Mouse (Mus musculus) liver, embryonic 15.5 days (tissue): Measurements from ENCODE around the gene Tmem30a. TPM values are rescaled to one million over a fixed set of nuclear protein-coding genes. Genes with fewer than 3 reads are reported as not detected.
A peak's percentile ranks its signal among the peaks of the same experiment; 100 is the strongest.

Experiments
- ATAC-seq: fragments of 200-750 bp; cut with Nextera tagmentation; 2 replicates; pipeline ENCODE4 v1.8.0; 2017; ENCODE audit warnings: moderate number of reproducible peaks, mild to moderate bottlenecking, moderate library complexity; ENCODE audit not compliant: insufficient read depth
- H3K27ac ChIP-seq: fragments of 300-500 bp; sonication (generic); replicated peaks from 2 replicates; pipeline ENCODE4 v1.5.1; 2015; ENCODE audit warnings: mild to moderate bottlenecking, inconsistent platforms
- H3K27me3 ChIP-seq: fragments of 300-500 bp; sonication (generic); 2 replicates; pipeline ENCODE4 v1.6.1; 2015; ENCODE audit warnings: mild to moderate bottlenecking, inconsistent platforms
- H3K36me3 ChIP-seq: fragments of 300-500 bp; sonication (generic); replicated peaks from 2 replicates; pipeline ENCODE4 v1.6.1; 2015; ENCODE audit warnings: moderate library complexity, mild to moderate bottlenecking, inconsistent platforms
- H3K4me1 ChIP-seq: fragments of 300-500 bp; sonication (generic); replicated peaks from 2 replicates; pipeline ENCODE4 v1.6.1; 2015; ENCODE audit warnings: inconsistent platforms
- H3K4me2 ChIP-seq: fragments of 300-500 bp; sonication (generic); 2 replicates; pipeline ENCODE4 v1.6.1; 2015; ENCODE audit warnings: moderate library complexity, mild to moderate bottlenecking, inconsistent platforms
- H3K4me3 ChIP-seq: fragments of 300-500 bp; sonication (generic); replicated peaks from 2 replicates; pipeline ENCODE4 v1.5.1; 2015; ENCODE audit warnings: mild to moderate bottlenecking, inconsistent platforms
- H3K9ac ChIP-seq: fragments of 300-500 bp; sonication (generic); 2 replicates; pipeline ENCODE4 v1.6.1; 2015; ENCODE audit warnings: moderate library complexity, mild to moderate bottlenecking, inconsistent platforms
- H3K9me3 ChIP-seq: fragments of 300-500 bp; sonication (generic); replicated peaks from 2 replicates; pipeline ENCODE4 v1.6.1; 2016; ENCODE audit warnings: inconsistent platforms
- WGBS: fragments of 180-500 bp; shearing (Covaris S2); methylation state at CpG from one replicate; pipeline ENCODE4 v1.1.7; 2015; ENCODE audit warnings: mixed read lengths; ENCODE audit not compliant: insufficient replicate concordance; 5-methylcytosine and 5-hydroxymethylcytosine counted together
- polyA plus RNA-seq: library from polyadenylated mRNA; unstranded; fragments of >200 nt; fragmentation: Nextera tagmentation; extraction: Ambion mirVana; gene quantifications from 2 replicates; pipeline ENCODE4 v1.2.1, GENCODE M21; 2015

Gene Tmem30a
- polyA plus RNA-seq: 36.4 and 36.6 TPM in 2 replicates

DNA sequence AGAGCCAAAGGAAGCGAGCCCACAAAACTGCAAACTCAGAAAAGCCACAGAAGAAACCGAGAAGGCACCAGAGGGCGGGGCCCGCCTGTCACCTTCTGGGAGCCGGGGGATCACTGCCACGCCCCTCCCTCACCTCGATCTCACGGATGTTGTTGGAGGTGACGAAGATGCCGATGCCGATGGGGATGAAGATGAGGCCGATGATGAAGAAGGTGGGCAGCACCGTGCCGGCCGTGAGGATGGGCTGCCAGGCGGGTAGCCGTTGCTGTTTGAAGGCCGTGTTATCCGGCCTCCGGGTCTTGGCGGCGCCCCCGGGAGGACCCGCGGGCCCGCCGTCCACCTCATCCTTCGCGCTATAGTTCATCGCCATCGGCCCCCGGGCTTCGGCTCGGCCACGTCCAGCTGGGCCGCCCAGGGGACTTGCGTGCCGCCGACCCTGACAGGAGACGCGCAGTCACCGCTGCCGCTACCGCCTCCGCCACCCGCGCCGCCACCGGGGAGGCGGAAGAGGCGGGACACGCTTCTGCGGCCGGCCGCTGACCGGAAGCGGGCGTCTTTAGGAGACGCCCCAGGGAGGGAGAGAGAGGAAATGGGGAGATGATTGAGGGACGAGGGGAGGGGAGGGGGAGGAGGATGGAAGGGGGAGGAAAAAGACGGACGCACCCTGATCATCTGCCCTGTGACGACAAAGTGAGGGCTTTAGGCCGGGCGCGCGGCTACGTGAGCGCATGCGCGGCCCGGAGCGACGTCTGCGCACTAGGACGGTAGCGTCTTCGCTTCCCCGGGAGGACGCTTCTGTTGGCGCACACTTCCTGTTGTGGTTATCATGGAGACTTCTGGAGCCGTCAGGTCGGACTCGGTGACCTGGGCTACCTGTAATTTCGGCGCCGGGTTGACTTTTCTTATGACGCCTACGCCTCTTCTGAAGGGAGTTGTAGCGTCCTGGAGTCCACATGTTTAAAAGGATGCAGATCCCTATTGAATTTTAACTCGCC is at the start of gene Tmem30a:
Gene Tmem30a (minus strand): TSS at position 667 of the 995 bp plus-strand sequence.
- Histone ChIP-seq H3K4me1 (peaks cover 22% of the 10 kb centered on the region), H3K4me3 (peak within 1 kb of the TSS; percentile 98), H3K9ac (peak within 1 kb of the TSS; percentile 87), H3K36me3 (no peaks in the 10 kb centered on the region), H3K4me2 (peak within 1 kb of the TSS; percentile 77), H3K27ac (peak within 1 kb of the TSS; percentile 95), H3K9me3 (no peaks in the 10 kb centered on the region), H3K27me3 (no peaks in the 10 kb centered on the region)
- peak; percentile 94 for ATAC-seq
- WGBS: under 1% methylated on average over 89 of the region's 91 CpGs

DNA sequence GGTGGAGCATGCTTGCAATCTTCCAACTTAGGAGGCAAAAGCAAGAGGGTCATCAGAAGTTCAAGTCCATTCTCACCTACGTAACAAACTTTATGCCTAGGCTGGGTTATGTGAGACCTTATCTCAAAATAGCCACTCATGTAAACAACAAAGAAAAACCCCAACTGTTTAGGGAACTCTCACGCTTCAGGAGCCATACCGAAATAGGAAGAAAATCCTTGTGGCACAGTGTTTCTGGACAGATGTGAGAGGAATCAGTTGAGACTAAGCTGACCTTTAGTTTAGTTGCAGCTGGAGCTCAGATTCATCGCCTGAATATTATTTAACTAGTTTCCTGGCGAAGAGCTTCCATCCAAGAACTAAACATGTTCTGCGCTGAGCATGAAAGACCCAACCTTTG is 49.3 kb upstream of the Tmem30a start:
- no peak for ATAC-seq
- Histone ChIP-seq H3K4me3 (no peak overlapping the region), H3K4me2 (no peak overlapping the region), H3K27ac (no peak overlapping the region), H3K9ac (no peak overlapping the region), H3K36me3 (no peaks in the 10 kb centered on the region), H3K9me3 (no peaks in the 10 kb centered on the region), H3K4me1 (no peaks in the 10 kb centered on the region), H3K27me3 (no peaks in the 10 kb centered on the region)
- 60% methylated on average over 6 of the region's 6 CpGs for WGBS

DNA sequence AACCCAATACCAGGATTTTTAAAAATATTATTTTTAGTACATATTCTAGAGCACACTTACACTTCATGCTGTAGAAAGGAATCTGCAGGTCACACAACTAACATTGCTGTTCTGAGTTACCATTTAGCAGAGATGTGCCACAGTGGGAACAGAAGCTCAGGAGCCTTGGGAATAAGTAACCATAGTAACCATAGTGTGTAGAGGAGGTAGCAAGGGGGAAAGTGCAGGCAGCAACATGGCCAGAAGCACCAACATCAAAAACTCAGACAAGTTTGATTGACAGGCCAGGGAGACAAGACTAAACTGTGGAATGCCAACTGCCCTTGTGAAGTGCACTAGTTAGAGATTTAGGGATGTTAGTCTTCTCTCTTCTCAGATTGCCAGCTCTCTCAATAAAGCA is 48.7 kb upstream of the Tmem30a start:
- no peaks in the 10 kb centered on the region for H3K4me1 ChIP-seq
- no peak overlapping the region for H3K4me3 ChIP-seq
- H3K4me2 ChIP-seq: no peak overlapping the region
- H3K9me3 ChIP-seq: no peaks in the 10 kb centered on the region
- H3K9ac ChIP-seq: no peak overlapping the region
- no peaks in the 10 kb centered on the region for H3K27me3 ChIP-seq
- H3K27ac ChIP-seq: no peak overlapping the region
- ATAC-seq: no peak
- no peaks in the 10 kb centered on the region for H3K36me3 ChIP-seq

DNA sequence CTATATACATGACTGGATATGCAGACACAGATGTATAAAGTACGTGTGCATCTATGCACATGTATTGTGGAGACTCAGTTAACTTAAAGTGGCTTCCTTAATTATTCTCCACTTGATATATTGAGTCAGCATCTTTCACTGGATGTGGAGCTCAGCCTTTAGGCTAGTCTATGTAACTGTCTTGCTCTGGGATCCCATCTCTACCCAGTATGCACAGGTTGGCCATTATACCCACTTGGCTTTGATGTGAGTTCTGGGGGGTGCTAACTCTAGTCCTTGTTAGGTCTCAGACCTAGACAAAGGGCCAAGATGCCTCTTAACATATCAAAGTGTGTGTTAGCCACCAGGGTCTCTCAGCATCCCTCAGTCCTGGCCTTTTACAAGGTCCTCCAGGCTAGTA is 38.0 kb upstream of the Tmem30a start:
- Histone ChIP-seq H3K4me3 (no peak overlapping the region), H3K4me2 (no peak overlapping the region), H3K9ac (no peak overlapping the region), H3K27me3 (no peaks in the 10 kb centered on the region), H3K4me1 (no peaks in the 10 kb centered on the region), H3K36me3 (no peaks in the 10 kb centered on the region), H3K9me3 (no peaks in the 10 kb centered on the region), H3K27ac (no peak overlapping the region)
- no peak for ATAC-seq
- 74% methylated on average over 1 of the region's 1 CpGs for WGBS

DNA sequence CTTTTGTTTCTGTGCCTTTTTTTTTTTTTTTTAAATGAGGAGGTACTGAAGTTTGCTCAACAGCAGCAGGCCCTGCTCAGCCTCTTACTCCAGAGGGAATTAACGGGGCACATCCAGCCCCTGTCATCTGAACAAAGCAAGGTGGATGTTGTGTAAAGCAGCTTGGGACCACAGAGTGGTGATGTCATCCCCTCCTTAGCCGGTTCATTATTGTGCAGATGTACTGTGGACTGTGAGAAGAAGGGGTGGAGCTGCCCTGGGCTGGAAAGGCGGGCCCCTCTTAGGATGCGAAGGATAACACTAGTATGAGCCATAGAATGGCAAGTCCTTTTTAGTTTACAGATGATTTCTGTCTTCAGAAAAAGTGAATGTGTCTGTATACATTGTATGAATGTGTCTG is 37.6 kb upstream of the Tmem30a start:
- Histone ChIP-seq H3K4me3 (no peak overlapping the region), H3K9me3 (no peaks in the 10 kb centered on the region), H3K4me1 (no peaks in the 10 kb centered on the region), H3K27ac (no peak overlapping the region), H3K36me3 (no peaks in the 10 kb centered on the region), H3K4me2 (no peak overlapping the region), H3K9ac (no peak overlapping the region), H3K27me3 (no peaks in the 10 kb centered on the region)
- no peak for ATAC-seq
- WGBS: 36% methylated on average over 4 of the region's 4 CpGs

DNA sequence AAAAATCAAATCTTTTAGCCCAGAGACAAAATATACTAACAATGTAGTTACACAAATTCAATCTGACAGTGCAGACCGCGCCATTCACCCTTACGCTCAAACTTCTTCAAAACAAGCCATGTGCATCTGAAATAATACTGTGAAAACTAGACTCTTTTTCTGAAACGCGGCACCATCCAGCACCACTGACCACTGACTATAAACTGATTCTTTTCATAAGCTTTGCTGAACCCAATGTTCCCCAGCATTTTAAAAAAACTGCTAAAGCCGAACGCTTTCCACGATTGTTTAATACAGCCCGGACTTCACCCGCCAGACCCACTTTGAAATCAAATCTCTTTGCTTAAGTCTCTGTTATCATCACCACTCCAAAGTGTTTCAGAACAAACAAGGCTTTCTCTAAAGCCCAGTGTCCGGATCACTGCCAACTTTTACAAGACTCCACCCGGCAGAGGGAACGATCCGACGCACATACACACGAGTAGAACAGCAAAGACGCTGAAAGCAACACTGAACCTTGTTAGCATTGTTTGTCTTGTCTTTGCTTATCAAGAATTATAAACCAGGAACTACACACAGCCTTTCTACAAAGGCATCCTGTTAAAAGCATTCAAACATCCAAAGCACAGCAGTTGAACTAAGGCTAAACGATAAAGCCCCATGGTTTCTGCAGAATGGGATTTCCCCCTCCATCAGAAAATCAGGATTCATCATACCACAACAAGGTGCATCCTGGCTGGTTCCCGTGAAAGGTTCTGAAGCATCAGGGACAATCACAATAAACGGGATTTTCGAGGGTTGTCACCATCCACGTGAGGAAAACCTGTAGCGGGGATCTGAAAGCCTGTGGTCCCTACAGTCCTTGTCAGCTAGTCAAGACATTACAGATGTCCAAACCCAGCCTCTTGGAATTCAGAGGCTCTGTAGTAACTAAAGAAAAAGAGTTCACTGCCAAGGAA is 36.8 kb upstream of the Tmem30a start:
- H3K4me3 ChIP-seq: no peak overlapping the region
- H3K4me2 ChIP-seq: no peak overlapping the region
- H3K9me3 ChIP-seq: no peaks in the 10 kb centered on the region
- H3K27ac ChIP-seq: no peak overlapping the region
- 65% methylated on average over 23 of the region's 23 CpGs for WGBS
- no peaks in the 10 kb centered on the region for H3K4me1 ChIP-seq
- no peaks in the 10 kb centered on the region for H3K27me3 ChIP-seq
- H3K36me3 ChIP-seq: no peaks in the 10 kb centered on the region
- no peak for ATAC-seq
- no peak overlapping the region for H3K9ac ChIP-seq

DNA sequence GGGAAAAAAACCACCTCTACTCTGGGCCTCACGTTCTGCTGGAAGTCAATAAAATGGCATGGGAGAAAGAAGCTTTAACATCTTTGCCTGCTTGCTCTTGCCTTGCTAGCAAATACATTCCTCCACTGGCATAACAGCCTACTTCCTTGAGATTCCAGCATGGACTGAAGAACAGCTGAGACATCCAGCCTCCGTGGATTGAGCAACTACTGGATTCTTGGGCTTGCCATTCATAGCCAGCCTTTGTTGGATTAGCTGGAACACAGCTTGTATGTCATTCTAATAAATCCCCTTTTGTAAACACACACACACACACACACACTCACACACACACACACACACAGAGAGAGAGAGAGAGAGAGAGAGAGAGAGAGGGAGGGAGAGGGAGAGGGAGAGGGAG is 33.8 kb upstream of the Tmem30a start:
- Histone ChIP-seq H3K4me2 (no peak overlapping the region), H3K27me3 (no peaks in the 10 kb centered on the region), H3K9ac (no peak overlapping the region), H3K4me1 (no peaks in the 10 kb centered on the region), H3K27ac (no peak overlapping the region), H3K36me3 (no peaks in the 10 kb centered on the region), H3K9me3 (no peaks in the 10 kb centered on the region), H3K4me3 (no peak overlapping the region)
- no peak for ATAC-seq
- WGBS: 49% methylated on average over 2 of the region's 2 CpGs

DNA sequence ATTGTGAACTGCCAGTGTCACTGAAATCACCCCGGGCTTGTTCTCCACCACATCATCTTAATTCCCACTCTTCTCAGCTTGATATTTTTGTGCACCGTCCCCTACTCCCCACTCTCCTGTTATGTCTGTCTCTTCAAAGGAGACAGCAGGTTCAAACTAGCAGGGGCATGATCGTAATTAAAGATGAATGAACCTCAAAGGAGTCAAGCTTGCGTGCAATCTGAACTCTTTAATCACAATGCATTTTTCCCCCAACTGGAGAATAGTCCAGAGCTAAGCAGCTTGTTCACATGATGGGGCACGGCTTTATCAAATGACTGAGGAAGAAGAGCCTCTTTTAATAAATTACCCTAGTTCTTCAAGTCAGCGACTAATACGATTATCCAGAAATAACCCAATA is 32.2 kb upstream of the Tmem30a start:
- 76% methylated on average over 7 of the region's 7 CpGs for WGBS
- no peak overlapping the region for H3K4me3 ChIP-seq
- no peak overlapping the region for H3K27ac ChIP-seq
- no peak overlapping the region for H3K9ac ChIP-seq
- H3K27me3 ChIP-seq: no peaks in the 10 kb centered on the region
- H3K36me3 ChIP-seq: no peaks in the 10 kb centered on the region
- ATAC-seq: no peak
- no peaks in the 10 kb centered on the region for H3K4me1 ChIP-seq
- no peak overlapping the region for H3K4me2 ChIP-seq
- H3K9me3 ChIP-seq: no peaks in the 10 kb centered on the region

DNA sequence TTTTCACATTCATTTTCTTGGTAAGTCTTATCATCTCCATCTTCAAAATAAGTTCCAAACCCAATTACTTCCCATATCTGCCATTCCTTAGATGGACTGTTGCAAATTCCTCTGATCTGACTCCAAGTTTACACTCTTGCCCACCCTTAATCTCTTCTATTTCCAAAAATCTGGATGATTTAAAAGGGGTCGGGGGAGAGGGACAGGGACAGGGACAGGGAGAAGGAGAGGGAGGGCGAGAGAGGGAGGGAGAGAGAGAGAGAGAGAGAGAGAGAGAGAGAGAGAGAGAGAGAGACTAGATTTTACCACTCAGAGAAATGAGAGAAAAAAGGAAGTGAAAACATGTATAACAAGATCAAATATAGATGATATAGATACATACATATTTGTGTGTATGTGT is 30.5 kb upstream of the Tmem30a start:
- ATAC-seq: no peak
- WGBS: 50% methylated on average over 2 of the region's 2 CpGs
- Histone ChIP-seq H3K9ac (no peak overlapping the region), H3K9me3 (no peaks in the 10 kb centered on the region), H3K36me3 (no peaks in the 10 kb centered on the region), H3K4me2 (no peak overlapping the region), H3K27ac (no peak overlapping the region), H3K4me1 (no peaks in the 10 kb centered on the region), H3K27me3 (no peaks in the 10 kb centered on the region), H3K4me3 (no peak overlapping the region)

DNA sequence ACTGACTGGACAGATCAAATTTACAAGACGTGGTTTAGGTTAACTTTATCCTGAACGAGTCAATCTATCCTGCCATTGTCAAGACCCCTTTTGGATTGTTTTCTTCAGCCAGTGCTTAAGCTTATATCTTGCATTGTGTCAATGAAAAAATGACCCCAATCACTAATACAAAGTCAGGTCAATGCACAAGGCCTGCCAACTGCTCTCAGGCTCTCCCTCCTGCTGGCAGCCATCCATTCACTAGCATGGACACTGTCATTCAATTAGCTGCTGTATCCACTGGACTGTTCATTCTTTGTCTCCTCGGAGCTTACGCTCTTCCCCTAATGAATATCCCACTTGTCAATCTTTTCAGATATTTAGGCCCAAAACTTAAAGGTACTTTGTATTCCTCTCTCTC is 30.1 kb upstream of the Tmem30a start:
- WGBS: 71% methylated on average over 4 of the region's 4 CpGs
- Histone ChIP-seq H3K9ac (no peak overlapping the region), H3K36me3 (no peaks in the 10 kb centered on the region), H3K27ac (no peak overlapping the region), H3K27me3 (no peaks in the 10 kb centered on the region), H3K4me1 (no peaks in the 10 kb centered on the region), H3K4me2 (no peak overlapping the region), H3K9me3 (no peaks in the 10 kb centered on the region), H3K4me3 (no peak overlapping the region)
- no peak for ATAC-seq

DNA sequence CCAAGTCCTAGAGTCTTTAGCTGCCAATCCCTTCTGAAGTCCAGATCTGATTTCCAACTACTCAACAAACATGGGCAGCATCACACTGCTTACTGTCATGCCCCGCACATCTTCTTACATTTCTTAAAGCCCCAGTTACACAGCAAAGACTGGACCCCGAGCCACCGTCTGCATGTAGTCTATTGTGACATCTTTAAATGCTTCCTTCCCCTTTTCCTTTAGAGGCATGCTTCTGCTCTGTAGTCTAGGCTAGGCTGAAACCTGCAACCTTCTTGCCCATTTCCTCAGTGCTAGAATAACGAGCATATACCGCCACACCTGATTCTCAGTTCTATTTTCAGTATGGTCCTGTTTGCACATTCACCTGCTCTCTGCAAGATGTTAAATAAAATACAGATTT is 23.2 kb upstream of the Tmem30a start:
- H3K4me2 ChIP-seq: peak overlapping the region; percentile 21
- H3K27me3 ChIP-seq: no peaks in the 10 kb centered on the region
- no peak overlapping the region for H3K9ac ChIP-seq
- 0 out of 2 replicates have a peak, but pooled peaks have one; percentile 56 for ATAC-seq
- H3K4me3 ChIP-seq: no peak overlapping the region
- H3K4me1 ChIP-seq: no peaks in the 10 kb centered on the region
- H3K36me3 ChIP-seq: no peaks in the 10 kb centered on the region
- H3K9me3 ChIP-seq: no peaks in the 10 kb centered on the region
- 35% methylated on average over 5 of the region's 5 CpGs for WGBS
- peak overlapping the region; percentile 24; the same call in 1 of the 2 replicates for H3K27ac ChIP-seq
